Mouse (Mus musculus): ENCODE results near the gene Sardh.

- TF ChIP-seq CTCF (IDR thresholded peaks at IDR 0.05): no peak
- TF ChIP-seq EP300 (IDR thresholded peaks at IDR 0.05): no peak
These were observed 58.1 kb downstream of the Sardh start for GRCm38 (mm10) chr2:27189994-27190393.

Data from lung, postnatal 0 days (tissue).